Mouse (Mus musculus) thymus, postnatal 36 days (tissue): ENCODE data around the gene Sox18.

Experiments
- DNase-seq, 2 experiments: peaks; one replicate each; pipeline ENCODE4 v3.0.0; 2022; ENCODE audit warnings: mixed read lengths in 2 of 2

Gene Sox18

GRCm38 (mm10) chr2:181671326-181671725 is at the start of gene Sox18:
Gene Sox18, minus strand, starts transcription at chr2:181671640.
- no peak for DNase-seq

DNA sequence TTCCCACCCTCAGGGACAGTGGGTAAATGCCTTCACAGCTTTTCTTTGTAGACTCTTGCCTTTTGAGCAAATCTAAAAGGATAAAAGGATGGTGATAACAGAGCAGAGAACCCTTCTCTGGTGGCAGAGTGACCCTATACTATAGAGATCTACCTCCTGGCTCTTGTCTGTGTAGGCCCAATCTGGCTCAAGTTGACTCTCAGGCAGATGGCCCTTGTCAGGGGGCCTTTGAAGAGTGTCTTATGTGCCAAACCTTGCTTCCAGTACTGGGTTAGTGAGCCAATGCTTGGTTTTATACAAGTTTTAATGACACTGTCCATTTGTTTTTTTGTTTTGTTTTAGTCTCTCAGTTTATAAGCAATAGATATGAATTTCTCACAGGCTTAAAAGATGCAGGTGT is 49.8 kb upstream of the Sox18 start:
- DNase-seq: no peak

DNA sequence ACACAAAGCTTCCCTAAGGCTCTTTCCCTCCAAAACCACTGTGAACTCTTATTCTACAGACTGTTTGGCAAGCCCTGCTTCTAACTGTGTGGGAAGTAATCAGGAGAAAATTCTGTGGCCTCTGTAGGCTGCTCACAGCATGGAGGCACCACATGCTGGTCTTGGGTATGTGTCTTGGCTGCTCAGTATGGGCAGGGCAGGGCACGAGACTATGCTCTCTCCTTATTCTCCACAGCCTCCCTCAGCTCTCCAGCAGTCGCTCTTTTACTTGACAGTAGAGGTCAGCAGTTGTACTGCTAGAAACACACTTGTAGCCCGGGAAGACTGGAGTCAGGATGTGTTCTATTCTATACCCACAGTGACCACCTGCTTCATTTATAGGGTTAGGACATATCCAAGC is 48.6 kb upstream of the Sox18 start:
- no peak for DNase-seq

GRCm38 (mm10) chr2:181716991-181717390 is 45.6 kb upstream of the Sox18 start:
- no peak for DNase-seq

DNA sequence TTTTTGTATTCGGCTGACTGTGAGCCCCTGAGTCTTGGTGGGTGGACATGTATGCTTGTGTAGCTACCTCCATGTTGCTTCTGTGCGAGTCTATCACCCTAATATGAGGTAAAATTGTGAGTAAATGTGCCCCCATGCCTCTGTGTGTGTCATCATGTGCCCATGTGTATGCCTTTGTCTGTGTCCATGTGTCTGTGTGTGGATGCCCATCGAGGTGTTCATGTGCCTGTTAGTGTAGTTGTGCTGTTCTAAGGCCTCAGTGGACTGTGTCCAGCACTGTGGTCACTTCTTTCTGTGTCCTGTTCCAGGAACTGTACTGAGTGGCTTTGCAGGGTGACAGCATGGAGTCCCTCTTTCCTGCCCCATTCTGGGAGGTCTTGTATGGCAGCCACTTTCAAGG is 43.9 kb upstream of the Sox18 start:
- DNase-seq: no peak

- DNase-seq: peak in 1 of 2 experiments; percentile 35
These were observed 43.5 kb upstream of the Sox18 start, which contains the start of gene Oprl1 for GRCm38 (mm10) chr2:181714903-181715326. Gene Oprl1, plus strand, starts transcription at chr2:181715016.

- DNase-seq: no peak
These were observed 42.3 kb upstream of the Sox18 start for GRCm38 (mm10) chr2:181713749-181714148.

- no peak for DNase-seq
These were observed 35.2 kb upstream of the Sox18 start for GRCm38 (mm10) chr2:181706668-181707067.

GRCm38 (mm10) chr2:181698241-181698640 is 26.8 kb upstream of the Sox18 start, which contains the start of gene Lkaaear1:
Gene Lkaaear1, minus strand, starts transcription at chr2:181698442.
- DNase-seq: no peak

DNA sequence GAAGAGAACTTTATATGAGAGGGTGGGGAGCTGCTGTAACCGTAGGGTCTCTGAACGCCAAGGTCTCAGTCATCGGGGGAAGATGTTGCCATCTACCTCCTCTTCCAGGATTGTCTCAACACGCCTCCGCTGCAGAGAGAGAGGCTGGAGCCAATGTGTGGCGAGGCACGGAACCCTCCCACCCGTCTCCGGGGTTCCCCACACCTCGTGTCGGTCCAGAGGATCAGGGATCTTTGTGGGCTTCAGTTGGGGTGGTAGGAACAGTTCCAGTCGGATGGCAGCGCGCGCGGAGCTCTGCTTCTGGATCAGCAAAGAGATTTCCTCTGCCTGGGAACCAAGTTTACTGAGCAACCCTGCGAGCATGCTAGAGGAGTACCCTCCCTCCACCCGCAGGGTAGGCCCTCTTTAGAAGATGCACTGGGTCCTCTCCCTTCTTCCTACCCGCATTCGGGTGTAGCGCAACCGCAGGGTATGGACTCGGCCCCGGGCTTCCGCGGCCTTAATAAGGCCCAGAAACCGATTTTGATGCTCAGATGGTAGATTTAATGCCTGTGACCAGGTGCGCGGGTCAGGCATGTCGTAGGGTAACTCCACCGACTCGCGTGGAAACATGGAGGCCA is 25.5 kb upstream of the Sox18 start:
- DNase-seq: no peak

GRCm38 (mm10) chr2:181695776-181696175 is 24.3 kb upstream of the Sox18 start:
- DNase-seq: no peak

DNA sequence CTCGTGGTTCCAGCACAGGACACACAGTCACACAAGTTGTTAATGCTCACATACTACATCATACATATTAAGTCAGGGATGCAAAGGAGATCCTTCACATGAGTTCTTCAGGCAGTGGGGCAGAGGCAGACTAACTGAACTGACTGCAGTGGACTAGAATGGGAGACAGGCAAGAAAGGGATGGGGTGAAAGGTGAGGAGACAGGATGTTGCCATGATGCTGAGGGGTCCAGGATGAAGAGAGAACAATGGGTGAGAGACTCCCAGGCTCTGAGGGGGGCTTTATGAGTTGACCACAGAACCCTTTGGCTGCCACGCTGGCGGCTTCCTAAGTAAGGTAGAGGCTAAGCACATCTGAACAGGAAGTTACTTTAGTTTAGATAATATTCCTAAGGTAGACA is 23.1 kb upstream of the Sox18 start:
- DNase-seq: no peak

DNA sequence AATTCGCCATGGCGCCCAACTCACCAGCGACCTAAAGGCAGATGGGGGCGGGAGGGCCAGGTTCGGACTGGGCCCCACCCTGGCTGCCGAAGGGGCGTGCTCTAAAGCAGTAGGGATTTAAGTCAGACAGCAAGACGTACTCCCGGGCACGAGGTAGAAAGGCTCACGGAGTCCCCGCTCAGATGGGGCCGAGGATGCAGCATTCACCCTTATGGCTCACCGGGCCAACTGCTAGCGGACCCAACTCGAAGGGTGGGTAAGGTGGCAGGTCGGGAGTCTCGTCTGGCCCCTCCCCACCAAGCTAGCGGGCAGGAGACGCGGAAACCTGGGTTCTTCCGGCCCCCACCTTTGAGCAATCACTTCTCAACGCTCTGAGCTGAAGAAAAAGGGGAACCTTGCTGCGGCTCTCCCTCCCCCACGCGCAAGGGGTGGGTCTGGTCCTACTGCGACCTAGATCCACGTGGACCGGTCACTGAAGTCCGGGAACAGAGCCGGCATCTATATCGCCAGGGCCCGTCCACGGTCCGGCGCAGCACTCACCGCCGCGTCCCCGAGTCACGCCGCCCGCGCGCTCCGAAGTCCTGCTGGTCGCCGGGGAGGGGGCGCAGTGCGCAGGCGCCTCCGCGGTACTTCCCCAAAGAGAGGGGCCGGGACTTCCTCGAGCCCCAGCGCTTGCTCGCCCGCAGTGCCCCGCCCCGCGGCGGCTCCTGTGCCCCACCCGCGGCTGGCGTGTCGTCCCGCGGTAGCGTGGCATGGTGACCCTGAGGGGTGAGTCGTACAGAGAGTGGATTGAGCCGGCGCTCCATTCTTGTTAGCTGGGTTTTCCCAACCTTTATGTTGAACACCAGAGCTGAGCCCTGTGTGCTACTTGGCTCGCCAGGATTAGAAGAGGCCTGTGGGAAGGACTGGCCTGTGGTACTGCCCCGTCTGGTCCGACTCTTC is 22.2 kb upstream of the Sox18 start, which contains the start of gene Rgs19:
Gene Rgs19 (minus strand): TSS at position 639 of the 942 bp plus-strand sequence.
- peak; percentile 90 to 92 for DNase-seq

DNA sequence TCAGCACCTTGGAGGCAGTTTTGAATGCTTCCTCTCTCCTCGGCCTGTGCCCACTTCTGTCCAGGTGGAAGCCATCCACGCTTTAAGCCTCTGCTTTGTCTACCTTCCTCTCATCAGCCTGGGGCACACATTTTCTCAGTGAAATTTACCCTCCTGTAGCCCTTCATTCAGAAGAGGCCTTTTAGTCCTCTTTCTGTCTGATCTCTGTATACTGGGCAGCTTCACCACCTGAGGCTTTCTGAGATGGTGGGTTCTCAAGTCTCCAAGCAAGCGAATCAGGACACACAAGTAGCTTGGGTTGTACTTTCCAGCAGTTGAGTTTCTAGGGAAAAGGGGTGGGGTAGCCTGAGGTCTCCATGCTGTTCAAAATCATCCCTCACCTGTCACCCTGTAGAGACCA is 20.9 kb upstream of the Sox18 start:
- no peak for DNase-seq

- DNase-seq: no peak
These were observed 20.1 kb upstream of the Sox18 start for GRCm38 (mm10) chr2:181691571-181691970.

- no peak for DNase-seq
These were observed 19.6 kb upstream of the Sox18 start for GRCm38 (mm10) chr2:181691083-181691482.

- no peak for DNase-seq
These were observed 18.2 kb upstream of the Sox18 start for GRCm38 (mm10) chr2:181689466-181690160.

DNA sequence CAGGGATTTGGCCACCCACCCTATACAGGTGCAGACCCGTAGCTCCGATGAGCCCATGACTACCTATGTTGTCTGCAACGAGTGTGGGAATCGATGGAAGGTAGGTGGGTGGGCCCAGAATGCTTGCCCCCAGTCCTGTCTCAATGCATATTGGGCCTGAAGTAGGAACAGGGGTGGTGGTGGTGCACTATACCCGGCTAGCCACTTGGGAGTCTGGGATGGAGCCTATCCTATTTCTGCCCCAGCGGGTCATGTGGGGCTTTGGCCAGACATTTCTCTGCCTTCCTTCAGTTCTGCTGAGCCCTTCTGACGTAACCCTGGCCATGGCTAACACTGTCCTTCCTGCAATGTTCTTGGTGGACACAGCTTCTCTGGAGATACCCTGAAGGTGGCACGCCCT is 16.1 kb upstream of the Sox18 start:
- no peak for DNase-seq

GRCm38 (mm10) chr2:181685686-181686085 is 14.2 kb upstream of the Sox18 start:
- DNase-seq: no peak

DNA sequence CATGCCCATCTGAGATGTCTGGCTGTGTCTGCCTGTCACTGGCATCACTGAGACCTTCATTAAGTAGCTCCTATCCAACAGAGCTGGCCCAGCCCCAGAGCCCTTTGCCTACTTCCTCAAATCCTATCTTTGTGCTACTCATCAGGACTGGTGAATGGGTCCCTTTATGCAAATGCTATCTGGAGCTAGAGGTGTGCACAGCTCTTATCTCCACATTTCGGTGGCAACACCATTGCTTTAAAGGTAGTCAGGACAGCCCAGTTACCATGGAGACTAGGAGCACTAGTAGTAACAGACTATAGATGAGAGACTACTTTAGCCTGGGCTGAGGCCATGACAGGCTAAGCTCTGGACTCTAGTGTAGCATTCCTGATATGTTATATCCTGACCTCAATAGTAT is 13.3 kb upstream of the Sox18 start:
- no peak for DNase-seq

DNA sequence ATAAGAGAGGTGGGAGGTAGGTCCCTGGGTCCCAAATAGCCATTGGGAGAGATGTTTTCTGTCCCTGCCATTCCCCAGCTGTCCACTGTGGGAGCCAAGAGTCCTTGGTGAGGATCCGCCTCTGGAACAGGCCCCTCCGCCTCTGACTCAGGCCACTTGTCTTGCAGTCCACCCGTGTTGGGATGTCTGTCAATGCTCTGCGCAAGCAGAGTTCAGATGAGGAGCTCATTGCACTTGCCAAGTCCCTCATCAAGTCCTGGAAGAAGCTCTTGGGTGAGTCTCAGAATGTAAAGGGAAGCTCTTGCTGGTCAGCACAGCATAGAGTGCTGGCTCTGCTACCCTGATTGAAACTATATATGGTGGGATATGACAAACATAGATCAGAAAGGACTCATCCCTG is 11.9 kb upstream of the Sox18 start:
- DNase-seq: no peak

DNA sequence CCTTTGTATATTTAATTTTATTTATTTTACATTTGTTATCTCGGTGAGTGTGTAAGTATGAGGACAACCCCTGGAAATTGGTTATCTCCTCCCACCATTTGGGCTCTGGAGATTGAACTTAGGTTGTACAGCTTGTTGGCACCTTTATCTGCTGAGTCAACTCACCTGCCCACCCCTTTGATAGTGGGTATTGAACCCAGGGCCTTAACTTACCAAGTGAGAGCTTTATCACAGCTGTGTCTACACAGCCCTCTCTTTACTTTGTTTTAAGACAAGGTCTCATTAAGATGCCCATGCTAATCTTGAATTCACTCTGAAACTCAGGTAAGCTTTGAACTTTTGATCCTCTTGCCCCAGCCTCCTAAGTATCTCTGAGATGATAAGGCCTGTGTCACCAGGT is 10.5 kb upstream of the Sox18 start:
- DNase-seq: no peak

DNA sequence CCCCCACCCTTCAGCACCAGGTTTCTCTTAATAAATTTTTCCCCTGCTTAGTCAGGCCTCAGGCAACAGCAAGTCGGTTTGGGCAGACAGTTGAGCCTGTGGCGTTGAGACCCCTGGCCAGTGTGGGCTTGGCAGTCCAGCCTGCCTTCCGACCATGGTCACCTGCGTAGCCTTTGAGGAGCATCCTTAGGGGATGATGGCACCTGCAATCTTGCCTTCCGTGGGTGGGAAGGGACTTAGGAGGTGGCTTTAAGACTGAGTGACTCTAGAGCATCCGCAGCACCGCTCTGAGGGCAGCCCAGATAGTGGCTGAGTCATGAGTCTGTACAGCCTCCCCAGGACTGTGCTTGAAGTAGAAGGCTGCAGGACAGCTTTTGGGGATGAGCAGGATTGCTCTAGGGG is 9.3 kb upstream of the Sox18 start:
- no peak for DNase-seq
